Mouse (Mus musculus) liver, embryonic 13.5 days (tissue): ENCODE measurements at regions not wholly inside any gene's neighbourhood (a gene's known extent, or its start where the extent isn't known, plus 50 kb on each side); places are given as distances from the start of the nearest gene placed in this dataset.
"Not testable (repeated sequence)": the region's sequence is repeated elsewhere in the genome, so short reads cannot be mapped to it uniquely, and the experiment has no call there.

Source experiments
- ATAC-seq: fragments of 200-750 bp; cut with Nextera tagmentation; 2 replicates; pipeline ENCODE4 v1.8.0; 2017; ENCODE audit warnings: low read depth, mild to moderate bottlenecking, moderate number of reproducible peaks, moderate library complexity
- DNase-seq: peaks from one replicate; pipeline ENCODE4 v3.0.0; 2022
- H3K27ac ChIP-seq: fragments of 300-500 bp; sonication (generic); 2 replicates; pipeline ENCODE4 v1.5.1; 2015; ENCODE audit warnings: moderate library complexity, mild to moderate bottlenecking, inconsistent platforms
- H3K27me3 ChIP-seq: fragments of 300-500 bp; sonication (generic); 2 replicates; pipeline ENCODE4 v1.6.1; 2015; ENCODE audit warnings: mild to moderate bottlenecking, inconsistent platforms
- H3K36me3 ChIP-seq: fragments of 300-500 bp; sonication (generic); 2 replicates; pipeline ENCODE4 v1.6.1; 2015; ENCODE audit warnings: mild to moderate bottlenecking, inconsistent platforms
- H3K4me1 ChIP-seq: fragments of 300-500 bp; sonication (generic); replicated peaks from 2 replicates; pipeline ENCODE4 v1.6.1; 2015; ENCODE audit warnings: inconsistent platforms
- H3K4me2 ChIP-seq: fragments of 300-500 bp; sonication (generic); 2 replicates; pipeline ENCODE4 v1.6.1; 2015; ENCODE audit warnings: inconsistent platforms, mild to moderate bottlenecking, moderate library complexity
- H3K4me3 ChIP-seq: fragments of 300-500 bp; sonication (generic); replicated peaks from 2 replicates; pipeline ENCODE4 v1.5.1; 2015; ENCODE audit warnings: mild to moderate bottlenecking, inconsistent platforms
- H3K9ac ChIP-seq: fragments of 300-500 bp; sonication (generic); 2 replicates; pipeline ENCODE4 v1.6.1; 2015; ENCODE audit warnings: mild to moderate bottlenecking, inconsistent platforms
- H3K9me3 ChIP-seq: fragments of 300-500 bp; sonication (generic); replicated peaks from 2 replicates; pipeline ENCODE4 v1.6.1; 2016; ENCODE audit warnings: inconsistent platforms
- WGBS: fragments of 180-500 bp; shearing (Covaris S2); methylation state at CpG from one replicate; pipeline ENCODE4 v1.1.7; 2015; ENCODE audit not compliant: insufficient replicate concordance; 5-methylcytosine and 5-hydroxymethylcytosine counted together

- no peak for DNase-seq
- Histone ChIP-seq H3K27ac (no peak overlapping the region), H3K27me3 (peaks cover 11% of the 10 kb centered on the region), H3K9me3 (no peaks in the 10 kb centered on the region), H3K4me2 (no peak overlapping the region), H3K36me3 (no peaks in the 10 kb centered on the region), H3K4me1 (no peaks in the 10 kb centered on the region), H3K9ac (no peak overlapping the region), H3K4me3 (no peak overlapping the region)
- no peak for ATAC-seq
- 15% methylated on average over 7 of the region's 7 CpGs for WGBS
These were observed 108.3 kb upstream of the Syt13 start for GRCm38 (mm10) chr2:92806481-92807195.

DNA sequence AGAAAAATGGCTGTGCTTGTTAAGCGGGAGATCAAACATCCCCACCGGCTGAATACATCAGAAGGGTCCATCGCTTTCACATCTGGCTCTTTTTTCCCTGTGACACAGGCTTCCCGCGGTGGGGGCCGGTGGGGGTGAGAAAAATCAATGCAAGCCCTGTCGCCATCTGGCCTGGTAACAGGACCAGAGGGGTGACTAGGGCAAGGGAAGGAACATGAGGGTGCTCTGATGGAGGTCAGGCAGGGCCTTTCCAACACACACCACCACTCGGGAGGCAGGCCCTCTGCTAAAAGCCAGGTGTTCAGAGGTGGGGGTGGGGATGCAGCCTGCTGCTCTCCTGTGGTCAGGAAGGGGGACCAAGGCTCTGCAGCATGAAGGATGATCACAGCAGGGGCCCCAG, 107.5 kb upstream of the Syt13 start:
- no peaks in the 10 kb centered on the region for H3K4me1 ChIP-seq
- 21% methylated on average over 8 of the region's 8 CpGs for WGBS
- H3K9ac ChIP-seq = no peak overlapping the region
- ATAC-seq (no peak), DNase-seq (no peak)
- H3K36me3 ChIP-seq = no peaks in the 10 kb centered on the region
- H3K4me2 ChIP-seq = no peak overlapping the region
- H3K27ac ChIP-seq = no peak overlapping the region
- peaks cover 11% of the 10 kb centered on the region for H3K27me3 ChIP-seq
- no peaks in the 10 kb centered on the region for H3K9me3 ChIP-seq
- no peak overlapping the region for H3K4me3 ChIP-seq

GRCm38 (mm10) chr2:92808121-92808520, 106.8 kb upstream of the Syt13 start:
- Histone ChIP-seq H3K36me3 (no peaks in the 10 kb centered on the region), H3K27ac (no peak overlapping the region), H3K9ac (no peak overlapping the region), H3K27me3 (peaks cover 11% of the 10 kb centered on the region), H3K4me2 (no peak overlapping the region), H3K4me3 (no peak overlapping the region), H3K9me3 (no peaks in the 10 kb centered on the region), H3K4me1 (no peaks in the 10 kb centered on the region)
- 35% methylated on average over 4 of the region's 4 CpGs for WGBS
- ATAC-seq = no peak
- no peak for DNase-seq

DNA sequence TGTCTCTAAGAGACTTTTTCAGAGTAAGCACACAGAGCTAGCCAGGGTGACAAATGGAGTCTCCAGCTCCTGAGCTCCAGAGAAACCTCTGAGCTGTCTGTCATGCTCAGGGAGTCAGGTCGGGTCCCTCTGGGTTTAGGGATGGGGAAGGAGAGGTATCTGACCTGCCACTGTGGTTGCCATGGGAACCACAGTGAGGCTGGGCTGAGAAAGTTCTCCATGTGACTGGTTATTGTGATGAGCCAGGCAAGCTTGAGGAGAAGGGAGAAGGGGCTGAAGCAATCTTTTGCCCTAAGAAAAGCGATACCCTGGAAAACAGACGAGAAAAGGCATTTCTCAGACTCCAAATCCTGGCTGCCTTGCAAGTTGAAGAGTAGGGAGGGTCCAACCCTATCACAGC, 105.7 kb upstream of the Syt13 start:
- no peak overlapping the region for H3K9ac ChIP-seq
- H3K4me3 ChIP-seq = no peak overlapping the region
- H3K4me1 ChIP-seq = no peaks in the 10 kb centered on the region
- no peak for DNase-seq
- H3K27ac ChIP-seq = no peak overlapping the region
- H3K27me3 ChIP-seq = peaks cover 11% of the 10 kb centered on the region
- no peaks in the 10 kb centered on the region for H3K9me3 ChIP-seq
- H3K4me2 ChIP-seq = no peak overlapping the region
- ATAC-seq = no peak
- no peaks in the 10 kb centered on the region for H3K36me3 ChIP-seq
- WGBS = 29% methylated on average over 3 of the region's 3 CpGs

DNA sequence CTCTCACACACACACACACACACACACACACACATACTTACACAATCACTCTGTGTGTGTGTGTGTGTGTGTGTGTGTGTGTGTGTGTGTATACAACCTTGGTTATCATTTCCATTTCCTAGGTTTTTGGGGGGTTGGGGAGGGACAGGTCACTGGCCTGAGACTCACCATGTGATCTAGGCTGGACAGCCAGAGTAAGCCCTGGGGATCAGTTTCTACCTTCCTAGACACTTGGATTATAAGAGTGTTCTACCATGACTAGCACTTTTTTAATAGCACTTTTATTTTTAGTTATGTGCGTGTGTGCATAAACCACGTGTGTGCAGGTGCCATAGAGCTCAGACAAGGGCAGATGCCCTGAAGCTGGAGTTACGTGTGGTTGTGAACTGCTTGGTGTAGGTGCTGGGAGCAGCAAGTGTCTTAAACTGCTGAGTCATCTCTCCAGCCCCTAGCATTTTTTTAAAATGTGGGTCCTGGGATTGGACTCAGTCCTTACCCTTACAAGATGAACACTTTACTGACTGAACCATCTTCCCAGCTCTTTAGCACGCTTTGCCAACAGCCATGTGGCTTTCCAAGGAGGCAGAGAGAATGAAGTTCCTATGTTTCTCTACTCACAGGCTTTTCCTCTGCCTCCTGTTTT, 105.1 kb upstream of the Syt13 start:
- Histone ChIP-seq H3K4me1 (no peaks in the 10 kb centered on the region), H3K27me3 (peaks cover 11% of the 10 kb centered on the region), H3K36me3 (no peaks in the 10 kb centered on the region), H3K27ac (no peak overlapping the region), H3K9me3 (no peaks in the 10 kb centered on the region), H3K4me2 (no peak overlapping the region), H3K4me3 (no peak overlapping the region), H3K9ac (no peak overlapping the region)
- 46% methylated on average over 4 of the region's 4 CpGs for WGBS
- DNase-seq (no peak), ATAC-seq (no peak)

DNA sequence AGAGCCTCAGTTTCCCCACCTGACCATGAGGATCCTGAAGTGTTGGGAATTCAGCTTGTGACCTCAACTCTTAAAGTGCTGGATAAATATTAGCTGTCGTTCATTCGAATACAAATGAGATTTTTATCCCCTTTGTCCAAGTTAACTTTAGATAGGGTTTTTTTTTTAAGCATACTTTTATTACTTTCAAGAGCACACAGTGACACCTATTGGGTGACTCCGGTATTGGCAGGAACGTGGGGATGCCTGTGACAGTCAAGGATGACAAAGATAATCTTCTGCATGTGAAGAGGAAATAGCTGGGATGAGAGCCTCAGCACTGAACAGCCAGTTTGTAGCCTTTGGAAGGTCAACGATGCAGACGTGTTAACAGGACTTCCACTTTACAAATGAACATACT, 103.9 kb upstream of the Syt13 start:
- not testable (repeated sequence) for H3K4me3 ChIP-seq, H3K27ac ChIP-seq, H3K4me2 ChIP-seq, H3K36me3 ChIP-seq, H3K9me3 ChIP-seq, ATAC-seq, H3K4me1 ChIP-seq, H3K9ac ChIP-seq, DNase-seq
- WGBS = 5% methylated on average over 6 of the region's 6 CpGs
- H3K27me3 ChIP-seq = peaks cover 11% of the 10 kb centered on the region

DNA sequence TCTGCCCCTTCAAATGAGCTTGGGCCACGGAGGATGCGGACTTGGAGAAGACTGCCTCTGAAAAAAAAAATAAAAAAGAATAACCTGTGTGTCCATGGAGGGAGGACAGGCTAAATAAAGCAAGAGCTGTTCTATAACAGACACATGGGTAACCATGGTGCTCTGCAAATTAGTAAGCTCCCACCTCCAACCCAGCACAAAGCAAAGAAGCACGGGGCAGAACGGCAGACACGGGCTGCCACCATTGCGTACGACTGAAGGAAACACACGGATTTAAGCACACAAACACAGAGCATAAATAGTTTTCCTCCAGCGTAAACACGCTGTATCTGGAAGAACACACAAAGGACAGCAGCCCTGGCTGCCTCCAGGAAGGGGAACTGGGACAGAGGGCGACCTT, 101.9 kb upstream of the Syt13 start:
- WGBS = 58% methylated on average over 11 of the region's 11 CpGs
- DNase-seq = no peak
- H3K9ac ChIP-seq = no peak overlapping the region

GRCm38 (mm10) chr2:92819586-92819985, 95.3 kb upstream of the Syt13 start:
- no peak overlapping the region for H3K9ac ChIP-seq
- H3K4me1 ChIP-seq = no peaks in the 10 kb centered on the region
- no peak for ATAC-seq
- DNase-seq = no peak
- no peaks in the 10 kb centered on the region for H3K36me3 ChIP-seq
- 55% methylated on average over 6 of the region's 6 CpGs for WGBS
- H3K4me3 ChIP-seq = no peak overlapping the region
- H3K27me3 ChIP-seq = no peaks in the 10 kb centered on the region
- H3K4me2 ChIP-seq = no peak overlapping the region
- H3K27ac ChIP-seq = no peak overlapping the region
- H3K9me3 ChIP-seq = no peaks in the 10 kb centered on the region

More for the DNA sequence above, 101.9 kb upstream of the Syt13 start:
- ATAC-seq = no peak
- no peak overlapping the region for H3K27ac ChIP-seq
- no peak overlapping the region for H3K4me2 ChIP-seq
- H3K4me1 ChIP-seq = no peaks in the 10 kb centered on the region
- peaks cover 11% of the 10 kb centered on the region for H3K27me3 ChIP-seq
- H3K36me3 ChIP-seq = no peaks in the 10 kb centered on the region
- H3K4me3 ChIP-seq = no peak overlapping the region
- no peaks in the 10 kb centered on the region for H3K9me3 ChIP-seq

DNA sequence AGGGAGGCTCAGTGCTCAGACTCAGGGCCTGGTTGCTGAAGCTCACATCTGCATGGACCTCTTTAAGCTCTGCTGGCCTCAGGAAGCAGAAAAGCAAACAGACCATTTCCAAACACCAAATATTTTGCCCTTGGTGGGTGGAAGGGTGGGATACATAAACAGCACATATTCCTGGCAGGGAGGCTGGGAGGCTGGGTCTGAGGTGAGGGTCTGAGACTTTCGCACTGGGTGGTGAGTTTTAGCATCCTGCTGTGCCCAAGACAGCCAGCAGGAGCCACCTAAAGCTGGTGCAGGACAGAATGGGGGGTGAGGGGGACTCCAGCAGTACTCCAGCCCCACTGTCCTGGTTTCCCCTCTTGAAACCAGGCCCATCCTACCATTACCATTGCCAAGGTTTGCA, 90.6 kb upstream of the Syt13 start:
- H3K27me3 ChIP-seq = no peaks in the 10 kb centered on the region
- ATAC-seq (no peak), DNase-seq (no peak)
- H3K36me3 ChIP-seq = no peaks in the 10 kb centered on the region
- WGBS = 59% methylated on average over 1 of the region's 1 CpGs
- H3K4me3 ChIP-seq = no peak overlapping the region
- no peak overlapping the region for H3K4me2 ChIP-seq
- H3K27ac ChIP-seq = no peak overlapping the region
- no peaks in the 10 kb centered on the region for H3K4me1 ChIP-seq
- no peaks in the 10 kb centered on the region for H3K9me3 ChIP-seq
- no peak overlapping the region for H3K9ac ChIP-seq

- Histone ChIP-seq H3K27me3 (no peaks in the 10 kb centered on the region), H3K36me3 (no peaks in the 10 kb centered on the region), H3K9me3 (no peaks in the 10 kb centered on the region), H3K27ac (no peak overlapping the region), H3K4me1 (no peaks in the 10 kb centered on the region), H3K4me2 (no peak overlapping the region), H3K9ac (no peak overlapping the region), H3K4me3 (no peak overlapping the region)
- no peak for ATAC-seq
- WGBS = 25% methylated on average over 6 of the region's 6 CpGs
- no peak for DNase-seq
These were observed 89.5 kb upstream of the Syt13 start for GRCm38 (mm10) chr2:92825395-92825794.

- 53% methylated on average over 2 of the region's 2 CpGs for WGBS
- Histone ChIP-seq H3K9me3 (no peaks in the 10 kb centered on the region), H3K4me3 (no peak overlapping the region), H3K4me2 (no peak overlapping the region), H3K27ac (no peak overlapping the region), H3K36me3 (no peaks in the 10 kb centered on the region), H3K9ac (no peak overlapping the region), H3K4me1 (no peaks in the 10 kb centered on the region), H3K27me3 (no peaks in the 10 kb centered on the region)
- DNase-seq = no peak
- ATAC-seq = no peak
These were observed 84.8 kb upstream of the Syt13 start for GRCm38 (mm10) chr2:92830134-92830533.

GRCm38 (mm10) chr2:92831784-92832183, 83.1 kb upstream of the Syt13 start:
- no peak overlapping the region for H3K27ac ChIP-seq
- H3K4me2 ChIP-seq = no peak overlapping the region
- H3K9ac ChIP-seq = no peak overlapping the region
- no peak overlapping the region for H3K4me3 ChIP-seq
- no peaks in the 10 kb centered on the region for H3K4me1 ChIP-seq
- WGBS = 20% methylated on average over 7 of the region's 7 CpGs
- H3K27me3 ChIP-seq = no peaks in the 10 kb centered on the region
- no peak for ATAC-seq
- H3K9me3 ChIP-seq = no peaks in the 10 kb centered on the region
- DNase-seq = no peak
- no peaks in the 10 kb centered on the region for H3K36me3 ChIP-seq
